Mouse (Mus musculus) ZHBTc4 (cell line): ENCODE measurements around the gene Dnph1.

ENCODE experiments used
- DNase-seq: peaks from one replicate; pipeline ENCODE4 v3.0.0-alpha.2; 2011; ENCODE audit warnings: low read depth, low spot score

Gene Dnph1

GRCm38 (mm10) chr17:46503847-46504638, 7.5 kb downstream of the Dnph1 start:
- DNase-seq, result no peak

GRCm38 (mm10) chr17:46505617-46506016, 9.1 kb downstream of the Dnph1 start:
- no peak for DNase-seq

- peak; percentile 72 for DNase-seq
These were observed 14.7 kb downstream of the Dnph1 start for GRCm38 (mm10) chr17:46511059-46511710.

GRCm38 (mm10) chr17:46513329-46513728, 16.8 kb downstream of the Dnph1 start:
- no peak for DNase-seq

GRCm38 (mm10) chr17:46519971-46520370, 23.5 kb downstream of the Dnph1 start:
- DNase-seq, result no peak

- DNase-seq, result peak; percentile 56
These were observed 24.0 kb downstream of the Dnph1 start for GRCm38 (mm10) chr17:46520385-46520979.

GRCm38 (mm10) chr17:46521174-46521573, 24.7 kb downstream of the Dnph1 start:
- peak; percentile 35 for DNase-seq

- peak; percentile 66 for DNase-seq
These were observed 25.6 kb downstream of the Dnph1 start for GRCm38 (mm10) chr17:46521963-46522668.

GRCm38 (mm10) chr17:46525065-46525464, 28.6 kb downstream of the Dnph1 start:
- DNase-seq, result no peak

- peak; percentile 91 for DNase-seq
These were observed 29.2 kb downstream of the Dnph1 start for GRCm38 (mm10) chr17:46525579-46526307.

- DNase-seq, result no peak
These were observed 47.1 kb downstream of the Dnph1 start for GRCm38 (mm10) chr17:46543661-46544060.

- DNase-seq, result peak; percentile 58
These were observed 49.5 kb downstream of the Dnph1 start, which contains the start of gene Cul9 for GRCm38 (mm10) chr17:46545813-46546564. Gene Cul9, minus strand, starts transcription at chr17:46546388.

- no peak for DNase-seq
These were observed 50.1 kb downstream of the Dnph1 start for GRCm38 (mm10) chr17:46546591-46546990.

GRCm38 (mm10) chr17:46546995-46547394, 50.5 kb downstream of the Dnph1 start:
- no peak for DNase-seq

GRCm38 (mm10) chr17:46547923-46548322, 51.4 kb downstream of the Dnph1 start:
- peak; percentile 42 for DNase-seq

- DNase-seq, result no peak
These were observed 52.2 kb downstream of the Dnph1 start for GRCm38 (mm10) chr17:46548741-46549140.

GRCm38 (mm10) chr17:46549193-46549592, 52.7 kb downstream of the Dnph1 start:
- peak; percentile 82 for DNase-seq
